Mouse (Mus musculus) monocyte, adult 2 months (primary cell): ENCODE measurements at regions not wholly inside any gene's neighbourhood (a gene's known extent, or its start where the extent isn't known, plus 50 kb on each side); places are given as distances from the start of the nearest gene placed in this dataset.

Experiments used
- DNase-seq, 2 experiments: peaks; one replicate each; pipeline ENCODE4 v3.0.0; 2022; ENCODE audit warnings: low spot score in 2 of 2, low read depth in 1 of 2

DNA sequence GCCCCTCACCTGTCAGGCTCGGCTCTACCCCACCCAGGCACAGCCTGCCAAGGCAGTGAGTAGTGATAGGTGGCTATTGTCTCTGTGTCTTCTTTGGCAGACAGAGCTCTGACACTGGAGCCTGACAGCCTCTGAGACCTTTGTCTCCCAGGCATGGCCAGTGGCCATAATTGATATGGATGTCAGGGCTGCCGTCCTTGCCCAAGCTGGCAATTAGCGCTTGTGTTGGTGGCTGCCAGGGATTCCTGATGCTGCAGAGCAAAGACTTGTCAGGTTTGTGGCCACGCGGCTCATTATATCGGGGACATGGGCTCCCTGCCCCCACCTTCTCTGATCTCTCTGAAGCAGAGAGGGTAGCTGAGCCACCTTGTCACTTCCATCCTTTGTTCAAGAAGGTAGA lies 64.1 kb upstream of the Zmiz1 start:
- DNase-seq: no peak

DNA sequence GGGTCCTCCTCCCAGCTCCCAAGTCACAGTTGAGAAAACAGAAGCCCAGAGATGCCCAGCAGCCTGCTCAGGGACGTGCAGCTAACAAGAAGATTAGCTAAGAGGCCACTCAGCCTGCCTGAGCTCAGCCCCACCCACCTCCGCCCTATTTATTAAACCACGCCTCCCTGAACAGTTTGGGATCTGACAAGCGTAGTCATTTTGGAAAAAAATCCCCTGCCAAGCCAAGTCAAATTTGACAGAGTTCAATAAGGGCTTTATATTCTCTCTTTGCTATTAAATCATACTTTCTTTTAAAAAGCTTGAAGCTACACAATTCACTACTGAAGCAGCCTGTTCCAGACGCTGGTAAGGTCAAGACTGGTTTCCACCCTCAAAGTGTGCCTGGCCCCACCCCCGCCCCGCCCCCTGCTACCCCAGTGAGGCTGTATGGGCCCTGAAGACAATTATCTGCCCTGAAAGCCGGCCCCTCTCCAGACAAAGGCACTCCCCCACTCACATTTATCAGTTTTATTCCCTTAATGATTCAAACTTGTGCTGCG lies 61.9 kb upstream of the Zmiz1 start:
- DNase-seq: no peak

DNA sequence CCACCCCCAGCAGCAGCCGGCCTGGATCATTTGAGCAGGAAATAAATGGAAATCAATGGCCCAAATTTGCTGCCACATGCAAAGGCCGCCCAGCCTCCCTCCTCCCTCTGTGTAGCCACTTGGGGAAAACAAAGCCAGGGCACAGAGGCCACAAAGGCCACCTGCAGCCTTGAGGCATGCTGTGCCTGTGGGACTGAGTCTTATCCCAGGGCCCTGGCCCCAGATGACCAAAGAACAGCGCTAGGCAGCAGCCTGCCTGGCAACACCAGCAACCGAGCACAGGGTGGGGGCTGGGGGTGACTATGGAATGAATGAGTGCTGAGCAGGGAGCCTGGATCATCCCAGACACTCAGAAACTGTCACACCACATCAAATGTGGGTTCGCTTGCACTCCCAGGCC lies 61.2 kb upstream of the Zmiz1 start:
- no peak for DNase-seq

DNA sequence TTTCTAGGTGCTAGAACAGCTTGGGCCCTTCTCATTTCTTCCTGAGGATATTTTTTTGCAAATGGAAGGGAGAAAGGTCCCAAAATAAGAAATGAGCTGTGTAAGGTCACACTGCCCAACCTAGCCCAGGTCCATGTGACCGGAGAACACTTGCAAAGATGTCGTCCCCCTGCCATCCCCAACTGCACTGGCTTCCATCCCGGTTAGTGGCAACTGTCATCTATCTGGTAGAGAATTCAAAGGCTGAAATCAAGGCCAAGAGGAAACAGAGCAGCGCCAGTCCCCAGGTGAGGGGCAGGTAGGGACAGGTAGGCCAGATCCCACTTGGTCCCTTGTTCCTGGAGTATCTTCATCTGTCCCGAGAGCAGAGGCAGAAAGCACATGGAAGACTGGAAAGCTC lies 60.2 kb upstream of the Zmiz1 start:
- DNase-seq: no peak

DNA sequence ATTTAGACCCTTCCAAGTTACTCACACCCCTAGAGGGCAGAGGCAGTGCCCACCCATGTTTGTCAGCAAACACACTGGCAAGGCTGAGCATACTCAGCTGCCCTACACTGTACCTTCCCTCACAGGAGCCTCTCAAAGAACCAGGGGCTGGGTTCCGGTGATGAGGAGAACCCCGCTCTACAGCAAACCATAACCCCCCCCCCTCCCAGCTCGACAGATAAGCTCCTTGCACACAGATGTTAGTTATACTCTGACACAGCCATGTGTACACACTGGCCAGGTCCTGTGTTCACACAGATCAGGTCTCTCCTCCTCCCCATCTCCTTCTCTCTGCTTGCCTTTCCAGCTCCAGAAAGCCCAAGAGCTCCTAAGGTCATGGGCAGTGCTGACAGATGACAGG lies 59.7 kb upstream of the Zmiz1 start:
- no peak for DNase-seq

DNA sequence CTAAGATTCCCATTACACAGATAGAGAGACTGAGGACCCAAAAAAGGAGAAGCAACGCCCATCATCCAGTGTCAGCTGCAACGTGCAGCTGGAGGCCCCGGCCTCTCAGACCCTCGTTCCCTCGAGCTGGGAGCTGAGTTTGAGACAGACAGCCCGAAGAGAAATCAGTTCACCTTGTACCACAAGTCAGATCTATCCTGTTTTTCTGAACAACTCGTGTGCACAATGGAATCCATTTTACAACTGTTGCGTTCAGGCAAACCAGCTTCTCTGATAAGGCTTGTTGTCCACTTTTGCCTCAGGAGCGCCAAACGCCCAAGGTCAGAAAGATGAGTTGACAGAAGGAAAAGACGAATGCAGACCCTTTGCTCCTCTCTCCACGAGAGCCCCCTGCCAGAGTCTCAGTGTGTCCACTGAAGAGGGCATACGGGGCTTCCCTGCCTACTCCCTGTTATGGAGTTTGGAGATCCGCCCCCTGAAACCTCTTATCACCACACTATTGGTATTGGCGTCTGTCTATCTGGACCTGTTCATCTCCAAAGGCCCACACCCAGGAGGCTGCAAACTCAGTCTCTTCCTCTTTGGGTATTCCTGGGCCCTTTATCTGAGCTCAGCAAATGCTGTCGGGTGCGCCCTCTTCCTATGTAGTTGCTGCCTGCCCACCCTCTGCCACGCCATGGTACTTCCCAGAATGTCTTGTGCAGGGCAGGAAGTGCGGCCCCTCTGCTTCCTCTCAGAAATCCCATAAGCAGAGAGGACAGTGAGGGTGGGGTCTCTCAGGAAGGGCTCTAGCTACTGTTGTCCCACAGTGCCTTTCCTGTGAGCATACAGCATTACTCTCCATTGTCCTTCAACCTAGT lies 57.7 kb upstream of the Zmiz1 start:
- no peak for DNase-seq

DNA sequence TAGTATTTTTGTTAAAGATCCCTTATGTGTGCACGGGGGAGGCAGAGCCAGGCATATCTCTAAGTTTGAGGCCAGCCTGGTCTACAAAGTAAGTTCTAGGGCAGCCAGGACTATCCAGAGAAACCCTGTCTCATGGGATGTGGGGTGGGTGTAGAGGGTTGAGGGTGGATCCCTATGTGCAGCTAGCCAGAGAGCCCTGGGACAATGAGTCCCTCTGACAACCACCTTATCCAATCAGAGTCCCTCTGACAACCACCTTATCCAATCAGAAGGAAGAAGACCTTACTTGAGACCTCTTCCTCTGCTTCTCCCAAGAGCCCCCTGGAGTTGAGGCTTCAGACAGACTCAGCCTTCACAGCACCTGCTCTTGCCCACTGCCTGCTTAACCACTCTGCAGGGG lies 56.6 kb upstream of the Zmiz1 start:
- no peak for DNase-seq

DNA sequence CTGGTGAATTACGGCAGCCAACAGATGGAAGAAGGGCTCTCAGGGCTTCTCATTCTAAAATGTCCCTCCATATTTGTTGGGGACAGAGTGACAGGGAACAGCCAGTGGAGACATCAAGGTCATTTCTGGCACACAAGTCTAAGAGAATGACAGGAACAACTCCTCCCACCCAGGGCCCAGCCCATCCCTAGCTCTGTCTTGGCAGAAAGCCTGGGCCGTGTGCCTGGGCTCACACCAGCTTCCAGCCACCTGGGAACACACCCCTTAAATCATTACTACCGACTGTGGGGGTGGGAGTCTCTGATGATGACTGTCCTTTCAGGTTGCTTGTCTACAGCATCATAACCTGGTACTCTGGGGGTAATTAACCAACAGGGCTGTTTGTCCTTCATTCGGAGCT lies 53.8 kb upstream of the Zmiz1 start:
- DNase-seq: no peak

DNA sequence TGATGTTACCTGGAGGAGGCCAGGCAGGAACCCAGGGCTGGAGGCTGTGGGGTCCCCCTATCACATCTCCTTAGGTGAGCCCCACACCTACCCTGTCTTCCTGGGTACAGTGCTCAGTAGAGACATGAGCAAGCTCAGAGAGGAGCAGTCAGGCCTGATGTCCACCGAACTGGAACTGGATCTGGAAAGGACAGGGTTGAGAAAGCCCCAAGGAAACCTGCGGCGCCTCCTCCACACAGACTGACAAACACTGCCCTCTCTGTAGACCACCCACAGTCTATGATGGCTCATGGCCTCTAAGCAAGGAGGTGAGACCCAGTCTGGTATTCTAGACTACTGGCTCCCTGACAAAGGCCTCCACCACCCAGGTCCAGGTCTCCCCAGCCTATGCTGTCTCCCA lies 52.9 kb upstream of the Zmiz1 start:
- no peak for DNase-seq

DNA sequence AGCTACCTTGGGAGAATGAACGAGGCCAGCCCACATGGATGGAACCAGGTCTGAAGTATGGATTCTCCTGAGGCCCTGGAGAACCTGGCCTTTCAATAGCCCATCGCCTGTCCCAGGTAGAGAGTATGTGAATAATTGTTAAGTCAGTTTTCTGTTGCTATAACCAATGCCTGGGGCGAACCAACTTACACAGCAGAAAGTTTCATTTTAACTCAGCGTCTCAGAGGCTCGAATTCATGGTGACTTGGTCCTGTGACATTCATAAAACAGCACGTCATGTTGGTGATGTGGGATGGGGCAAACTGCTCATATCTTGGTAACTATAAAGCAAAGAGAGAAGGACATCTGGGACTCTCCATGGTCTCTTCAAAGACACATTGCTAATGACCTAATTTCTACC lies 52.4 kb upstream of the Zmiz1 start:
- no peak for DNase-seq

DNA sequence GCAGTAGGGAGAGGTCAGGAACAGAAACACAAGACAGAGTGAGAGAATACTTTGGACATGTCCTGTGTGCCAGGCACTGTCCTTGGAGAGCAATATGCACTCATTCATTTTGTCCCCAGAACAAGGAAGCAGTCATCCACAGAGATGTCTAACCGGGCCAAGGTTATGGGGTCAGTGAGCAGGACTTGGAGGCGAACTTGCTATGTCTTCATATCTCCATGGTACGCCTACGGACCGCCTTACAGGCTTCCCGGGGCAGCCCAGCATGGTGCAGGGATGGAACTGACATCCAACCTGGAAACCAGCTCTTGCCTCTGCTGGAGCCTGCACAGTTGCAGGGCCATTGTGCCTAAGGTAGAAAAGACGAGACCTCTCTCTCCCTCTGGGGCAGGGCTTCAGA lies 51.9 kb upstream of the Zmiz1 start:
- DNase-seq: no peak
